Mouse (Mus musculus) megakaryocyte, embryonic 14.5 days (primary cell): ENCODE measurements around the gene Tbc1d4.

Source experiments
- FLI1 ChIP-seq: IDR thresholded peaks from 2 replicates; pipeline ENCODE4 v1.6.1; 2012; ENCODE audit warnings: low read length, inconsistent platforms, mixed read lengths
- GATA1 ChIP-seq: IDR thresholded peaks from 3 replicates; pipeline ENCODE4 v1.6.1; 2012; ENCODE audit warnings: mixed read lengths, low read length, inconsistent platforms, borderline replicate concordance

GRCm38 (mm10) chr14:101596691-101597090 lies 12.3 kb downstream of the Tbc1d4 start:
- TF ChIP-seq GATA1 (no peak), FLI1 (no peak)
